Mouse (Mus musculus) bone marrow macrophage, adult 2 months (primary cell): Measurements from ENCODE around the gene Dnmt3a. TPM values are rescaled to one million over a fixed set of nuclear protein-coding genes. Genes with fewer than 3 reads are reported as not detected.
A peak's percentile ranks its signal among the peaks of the same experiment; 100 is the strongest.

Source experiments
- H3K27ac ChIP-seq: 2 replicates; pipeline ENCODE4 v1.5.1; 2012; ENCODE audit warnings: low read depth, low read length; ENCODE audit not compliant: insufficient read depth
- H3K4me1 ChIP-seq: 2 replicates; pipeline ENCODE4 v1.6.1; 2012; ENCODE audit warnings: low read length; ENCODE audit not compliant: control insufficient read depth, insufficient read depth
- H3K4me3 ChIP-seq: 2 replicates; pipeline ENCODE4 v1.5.1; 2012; ENCODE audit warnings: mild to moderate bottlenecking, low read length, moderate library complexity; ENCODE audit not compliant: insufficient read depth
- CTCF ChIP-seq: IDR thresholded peaks from 2 replicates; pipeline ENCODE4 v1.5.1; 2012; ENCODE audit warnings: low read depth, mild to moderate bottlenecking, low read length, moderate library complexity
- POLR2A ChIP-seq: IDR thresholded peaks from 2 replicates; pipeline ENCODE4 v1.6.1; 2012; ENCODE audit warnings: mild to moderate bottlenecking, low read depth, low read length, borderline replicate concordance
- polyA plus RNA-seq: library from polyadenylated mRNA; stranded (reverse); fragments of >200 nt; gene quantifications from 2 replicates; pipeline ENCODE4 v1.2.4, GENCODE M21; 2012; ENCODE audit not compliant: missing spikeins, insufficient read depth, insufficient read length

The Dnmt3a gene
- polyA plus RNA-seq, 1 experiment, result 53.8 TPM

- Histone ChIP-seq H3K27ac (peak overlapping the region; percentile 50), H3K4me1 (peaks cover 35% of the 10 kb centered on the region), H3K4me3 (peak overlapping the region; percentile 72)
- no peak for TF ChIP-seq CTCF
- no peak for TF ChIP-seq POLR2A
Observed at GRCm38 (mm10) chr12:3806271-3806684, 471 bp downstream of the Dnmt3a start.

GRCm38 (mm10) chr12:3806703-3807547 lies 1.1 kb downstream of the Dnmt3a start:
- peaks cover 40% of the 10 kb centered on the region for H3K4me1 ChIP-seq
- peak overlapping the region; percentile 50 for H3K27ac ChIP-seq
- TF ChIP-seq POLR2A, result no peak
- no peak for TF ChIP-seq CTCF
- peak overlapping the region; percentile 72 for H3K4me3 ChIP-seq

GRCm38 (mm10) chr12:3807548-3808395 lies 2.0 kb downstream of the Dnmt3a start:
- no peak overlapping the region for H3K27ac ChIP-seq
- peak overlapping the region; percentile 73 for H3K4me3 ChIP-seq
- H3K4me1 ChIP-seq, result peaks cover 46% of the 10 kb centered on the region
- TF ChIP-seq CTCF, result no peak

- Histone ChIP-seq H3K27ac (no peak overlapping the region), H3K4me3 (peak overlapping the region; percentile 73), H3K4me1 (peaks cover 51% of the 10 kb centered on the region)
- TF ChIP-seq POLR2A, result no peak
- no peak for TF ChIP-seq CTCF
Observed at GRCm38 (mm10) chr12:3808396-3808981, 2.7 kb downstream of the Dnmt3a start.

GRCm38 (mm10) chr12:3809520-3810180 lies 3.8 kb downstream of the Dnmt3a start:
- TF ChIP-seq POLR2A, result no peak
- no peak for TF ChIP-seq CTCF
- Histone ChIP-seq H3K4me1 (peaks cover 47% of the 10 kb centered on the region), H3K4me3 (no peak overlapping the region), H3K27ac (no peak overlapping the region)

GRCm38 (mm10) chr12:3810455-3810854 lies 4.6 kb downstream of the Dnmt3a start:
- Histone ChIP-seq H3K27ac (no peak overlapping the region), H3K4me3 (no peak overlapping the region), H3K4me1 (peaks cover 45% of the 10 kb centered on the region)
- TF ChIP-seq POLR2A (no peak), CTCF (no peak)

GRCm38 (mm10) chr12:3811596-3811995 lies 5.8 kb downstream of the Dnmt3a start:
- Histone ChIP-seq H3K4me1 (peaks cover 41% of the 10 kb centered on the region), H3K4me3 (no peak overlapping the region), H3K27ac (no peak overlapping the region)
- TF ChIP-seq POLR2A (no peak), CTCF (no peak)

- Histone ChIP-seq H3K4me3 (no peak overlapping the region), H3K4me1 (peaks cover 44% of the 10 kb centered on the region), H3K27ac (no peak overlapping the region)
- TF ChIP-seq POLR2A, result no peak
- no peak for TF ChIP-seq CTCF
Observed at GRCm38 (mm10) chr12:3812251-3812650, 6.4 kb downstream of the Dnmt3a start.

- Histone ChIP-seq H3K27ac (no peak overlapping the region), H3K4me1 (peaks cover 51% of the 10 kb centered on the region), H3K4me3 (no peak overlapping the region)
- no peak for TF ChIP-seq POLR2A
- no peak for TF ChIP-seq CTCF
Observed at GRCm38 (mm10) chr12:3813138-3813537, 7.3 kb downstream of the Dnmt3a start.
